Mouse (Mus musculus) testis, adult 2 months (tissue): ENCODE results near the gene BC037034.

Source experiments
- CTCF ChIP-seq: fragments of 200-500 bp; IDR thresholded peaks from 2 replicates; pipeline ENCODE4 v1.5.1; 2012; ENCODE audit warnings: low read depth, mild to moderate bottlenecking, inconsistent platforms, low read length, moderate library complexity; ENCODE audit not compliant: control insufficient read depth, insufficient read depth, insufficient replicate concordance
- POLR2A ChIP-seq: fragments of 200-500 bp; IDR thresholded peaks from 2 replicates; pipeline ENCODE4 v1.6.1; 2012; ENCODE audit warnings: low read depth, mild to moderate bottlenecking, inconsistent platforms, low read length, moderate library complexity; ENCODE audit not compliant: control insufficient read depth

DNA sequence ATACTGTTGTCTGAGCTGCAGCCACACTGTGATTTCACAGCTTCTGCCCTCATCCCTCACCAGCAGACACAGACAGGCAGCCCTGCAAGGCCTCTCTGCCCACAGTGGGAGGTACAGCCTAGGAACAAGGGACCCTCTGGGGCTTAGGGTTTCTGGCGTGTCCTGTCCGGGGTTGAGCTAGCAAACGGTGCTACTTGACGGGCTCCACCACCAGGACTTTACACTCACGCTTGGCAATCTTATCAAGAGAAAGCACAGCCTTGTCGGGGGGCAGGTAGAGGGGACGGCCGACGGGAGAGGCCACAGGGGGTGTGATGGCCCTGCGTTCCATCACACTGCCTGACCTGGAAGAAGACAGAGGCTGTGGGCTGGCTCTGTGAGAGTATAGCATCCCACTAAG lies 3.8 kb downstream of the BC037034 start:
- TF ChIP-seq CTCF, result no peak
- no peak for TF ChIP-seq POLR2A
